Mouse (Mus musculus) adrenal gland, postnatal 14 days (tissue): Measurements from ENCODE around the gene Pkd1l1. TPM values are rescaled to one million over a fixed set of nuclear protein-coding genes. Genes with fewer than 3 reads are reported as not detected.
A peak's percentile ranks its signal among the peaks of the same experiment; 100 is the strongest.

Source experiments
- DNase-seq: peaks from one replicate; pipeline ENCODE4 v3.0.0; 2021; ENCODE audit warnings: mixed read lengths
- total RNA-seq: library from RNA; stranded (reverse); gene quantifications from 2 replicates; pipeline ENCODE4 v1.2.3, GENCODE M21; 2021

Gene Pkd1l1
- total RNA-seq, 1 experiment from 2014 or later: 0.07 TPM

DNA sequence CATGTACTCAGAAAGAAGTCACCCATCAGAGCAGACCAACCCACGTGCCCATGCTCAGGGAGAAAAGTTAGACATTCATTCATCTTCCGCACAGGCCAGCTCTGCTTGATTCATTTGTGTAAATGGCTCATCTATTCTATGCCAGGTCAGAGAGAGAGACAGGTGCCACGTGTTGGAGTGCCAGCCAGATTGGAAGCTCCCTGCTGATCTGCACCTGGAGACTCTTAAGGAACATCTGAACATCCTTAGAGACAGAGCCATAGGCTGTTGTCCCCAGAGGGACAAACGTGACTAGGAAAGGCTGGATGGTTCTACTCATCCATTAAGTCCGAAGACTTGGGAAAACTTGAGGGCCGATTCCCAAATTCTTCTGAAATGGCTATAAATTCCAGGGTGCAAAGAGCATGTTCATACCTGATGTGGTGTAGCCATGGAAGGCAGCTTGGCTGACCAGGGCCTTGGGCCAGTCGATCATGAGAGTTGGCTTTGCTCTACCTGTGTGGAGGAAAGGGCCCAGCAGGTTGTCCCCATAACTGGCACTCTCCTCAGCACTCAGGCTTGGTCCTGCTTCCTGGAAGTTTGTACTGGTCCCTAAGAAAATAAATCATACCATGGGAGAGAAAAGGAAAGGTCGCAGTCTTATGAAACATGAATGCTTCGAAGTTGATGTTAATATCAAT is 36.5 kb downstream of the Pkd1l1 start:
- no peak for DNase-seq

GRCm38 (mm10) chr11:8916081-8916671 is 56.9 kb downstream of the Pkd1l1 start:
- no peak for DNase-seq

GRCm38 (mm10) chr11:8882793-8883192 is 90.3 kb downstream of the Pkd1l1 start:
- DNase-seq: no peak

GRCm38 (mm10) chr11:8881521-8881920 is 91.5 kb downstream of the Pkd1l1 start:
- DNase-seq: no peak

- DNase-seq: no peak
Measured at GRCm38 (mm10) chr11:8870115-8870514, 103.0 kb downstream of the Pkd1l1 start.

- DNase-seq: no peak
Measured at GRCm38 (mm10) chr11:8866021-8866420, 107.0 kb downstream of the Pkd1l1 start.

DNA sequence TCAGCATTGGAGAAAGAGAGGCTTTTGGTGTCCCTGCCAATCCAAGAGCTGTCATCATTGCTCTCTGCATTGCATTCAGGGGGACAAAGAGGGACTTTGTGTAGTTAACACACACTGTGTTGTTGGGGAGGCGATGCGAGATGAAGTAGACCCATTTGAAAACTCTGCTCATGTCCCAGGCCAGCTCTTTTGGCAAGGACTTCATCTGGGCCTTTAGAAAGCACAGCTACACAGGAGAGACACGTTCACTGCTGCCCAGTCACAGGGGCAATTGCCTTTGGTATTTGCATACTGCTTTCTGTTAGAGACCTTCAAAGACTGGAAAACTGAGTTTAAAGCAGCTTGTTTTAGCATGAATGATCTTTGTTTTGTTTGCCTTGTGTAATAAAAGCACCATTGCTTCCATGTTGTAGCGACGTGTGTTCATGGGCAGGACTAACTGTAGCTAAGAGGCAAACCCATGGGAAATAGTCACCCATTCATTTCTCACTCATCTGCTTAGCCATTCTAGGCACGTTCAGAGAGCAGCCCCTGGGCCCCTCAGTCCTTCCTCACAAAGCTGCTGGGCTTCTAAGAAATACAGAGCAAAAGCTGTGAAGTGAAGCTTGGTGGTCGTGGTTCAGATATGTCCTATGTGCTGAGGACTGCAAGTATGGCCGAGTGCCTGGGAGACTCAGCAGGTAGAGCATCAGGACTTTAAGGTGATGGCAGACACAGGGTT is 109.0 kb downstream of the Pkd1l1 start:
- no peak for DNase-seq

DNA sequence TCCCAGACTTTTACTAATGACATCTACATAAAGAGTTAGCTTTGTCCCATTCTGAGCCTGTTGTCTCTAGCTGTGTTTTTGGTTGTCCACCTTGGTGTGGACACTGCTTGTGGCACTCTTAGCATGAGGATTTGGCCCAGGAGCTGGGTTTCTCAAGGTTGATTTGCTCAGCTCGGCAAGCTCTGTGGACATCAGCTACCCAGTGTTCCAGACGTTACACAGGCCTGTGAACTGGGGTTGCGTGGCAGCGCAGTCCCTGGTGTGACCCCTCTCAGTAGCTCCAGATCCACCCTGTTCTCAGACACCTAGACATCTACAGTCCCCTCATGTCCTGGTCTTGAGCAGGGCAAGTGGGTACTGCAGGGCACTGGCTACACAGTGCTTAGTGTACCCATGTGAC is 110.6 kb downstream of the Pkd1l1 start:
- no peak for DNase-seq

DNA sequence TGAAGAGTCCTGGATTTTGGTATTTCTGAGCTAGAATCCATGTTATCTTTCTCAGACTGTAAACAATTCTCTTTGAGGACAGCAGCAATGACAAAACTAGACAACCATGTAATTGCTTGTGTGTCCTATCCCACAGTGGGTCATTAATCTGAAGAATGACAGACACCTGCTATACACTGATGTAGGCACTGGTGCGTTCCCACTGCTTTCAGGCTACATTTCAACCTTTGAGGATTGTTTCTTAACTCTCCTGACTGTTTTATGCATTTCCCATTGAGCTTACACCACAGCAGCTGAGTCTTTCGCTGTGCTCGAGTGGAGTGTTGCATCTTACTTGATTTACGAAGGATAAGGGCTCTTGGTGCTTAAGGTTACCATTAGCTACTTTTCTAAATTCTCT is 111.1 kb downstream of the Pkd1l1 start:
- DNase-seq: no peak

DNA sequence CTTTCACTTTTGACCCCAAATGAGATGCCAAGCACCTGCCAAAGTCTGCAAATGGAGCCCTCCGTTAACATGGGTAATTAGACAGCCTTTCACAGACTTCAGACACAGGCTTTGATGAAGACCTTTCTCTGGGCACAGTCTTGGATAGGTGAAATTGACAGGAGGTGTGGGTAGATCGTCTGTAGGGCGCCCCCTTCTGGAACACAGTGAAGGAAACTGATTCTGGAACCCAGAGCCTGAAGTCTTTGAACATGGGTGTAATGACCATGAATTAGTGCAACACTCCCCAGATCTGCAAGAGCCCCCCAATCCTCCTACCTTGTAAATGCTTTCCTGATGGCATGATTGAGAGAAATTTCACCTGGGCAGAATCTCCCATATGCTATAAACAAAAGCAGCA is 112.2 kb downstream of the Pkd1l1 start:
- peak; percentile 43 for DNase-seq

DNA sequence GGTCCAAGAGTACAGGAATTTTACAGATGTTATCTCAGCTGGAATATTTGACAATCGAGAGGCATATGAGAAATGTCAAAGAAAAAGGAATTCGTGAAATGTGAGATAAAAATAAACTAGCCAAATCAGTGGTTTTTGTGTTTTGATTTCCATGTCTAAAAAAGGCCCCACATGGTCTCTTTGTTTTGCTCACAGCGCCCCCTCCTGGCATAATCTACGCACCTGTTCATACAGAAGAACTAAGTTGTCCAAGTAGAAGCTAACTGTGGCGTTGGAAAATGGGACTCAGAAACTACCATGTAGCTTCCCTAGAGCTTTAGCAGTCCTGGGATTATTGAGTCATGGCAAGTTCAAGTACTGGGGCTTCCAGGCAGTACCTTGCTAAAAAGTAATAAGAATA is 113.2 kb downstream of the Pkd1l1 start:
- DNase-seq: peak; percentile 91

GRCm38 (mm10) chr11:8859041-8859440 is 114.0 kb downstream of the Pkd1l1 start:
- no peak for DNase-seq

- DNase-seq: peak; percentile 23
Measured at GRCm38 (mm10) chr11:8856125-8856524, 116.9 kb downstream of the Pkd1l1 start.

- DNase-seq: no peak
Measured at GRCm38 (mm10) chr11:8848049-8848448, 125.0 kb downstream of the Pkd1l1 start.

GRCm38 (mm10) chr11:8847627-8848026 is 125.4 kb downstream of the Pkd1l1 start:
- DNase-seq: no peak

GRCm38 (mm10) chr11:8836176-8836575 is 136.9 kb downstream of the Pkd1l1 start:
- DNase-seq: no peak

- DNase-seq: no peak
Measured at GRCm38 (mm10) chr11:8834121-8834520, 138.9 kb downstream of the Pkd1l1 start.

DNA sequence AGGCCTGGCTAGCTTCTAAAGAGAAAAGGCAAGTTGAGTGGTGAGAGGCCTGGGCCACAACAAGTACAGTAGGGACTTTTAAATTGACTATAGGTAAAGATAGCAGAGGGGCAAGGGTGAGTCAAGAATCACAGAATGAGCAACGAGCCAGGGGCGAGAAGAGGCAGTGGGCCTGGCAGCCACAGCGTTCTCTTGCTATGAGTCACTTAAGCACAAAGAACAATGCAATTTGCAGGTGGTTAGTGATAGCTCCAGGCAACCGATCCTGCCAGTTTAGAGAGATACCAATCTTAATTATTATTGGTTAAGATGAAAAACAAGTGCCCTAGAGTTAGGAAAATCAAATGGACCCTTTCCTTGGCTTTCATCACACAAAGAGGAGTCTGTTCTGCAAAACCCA is 142.5 kb downstream of the Pkd1l1 start:
- DNase-seq: no peak

DNA sequence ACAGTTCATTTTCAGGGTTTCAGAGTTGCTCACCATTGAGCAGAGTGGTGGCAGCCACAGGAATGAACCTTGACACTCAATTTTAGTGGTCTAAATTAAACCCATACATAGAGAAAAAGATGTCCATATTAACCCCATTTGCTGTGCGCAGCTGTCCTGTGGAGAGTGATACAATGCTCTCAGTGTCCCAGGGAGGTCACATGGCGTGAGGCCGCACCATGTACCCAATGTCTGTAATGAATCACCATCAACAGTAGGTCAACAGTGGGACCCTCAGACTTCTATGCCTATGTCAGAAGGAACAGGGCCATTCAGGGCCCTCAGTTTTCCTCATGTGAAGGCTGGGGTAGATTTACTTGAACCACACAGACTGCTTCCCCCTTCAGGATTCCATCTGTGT is 143.5 kb downstream of the Pkd1l1 start:
- DNase-seq: no peak

DNA sequence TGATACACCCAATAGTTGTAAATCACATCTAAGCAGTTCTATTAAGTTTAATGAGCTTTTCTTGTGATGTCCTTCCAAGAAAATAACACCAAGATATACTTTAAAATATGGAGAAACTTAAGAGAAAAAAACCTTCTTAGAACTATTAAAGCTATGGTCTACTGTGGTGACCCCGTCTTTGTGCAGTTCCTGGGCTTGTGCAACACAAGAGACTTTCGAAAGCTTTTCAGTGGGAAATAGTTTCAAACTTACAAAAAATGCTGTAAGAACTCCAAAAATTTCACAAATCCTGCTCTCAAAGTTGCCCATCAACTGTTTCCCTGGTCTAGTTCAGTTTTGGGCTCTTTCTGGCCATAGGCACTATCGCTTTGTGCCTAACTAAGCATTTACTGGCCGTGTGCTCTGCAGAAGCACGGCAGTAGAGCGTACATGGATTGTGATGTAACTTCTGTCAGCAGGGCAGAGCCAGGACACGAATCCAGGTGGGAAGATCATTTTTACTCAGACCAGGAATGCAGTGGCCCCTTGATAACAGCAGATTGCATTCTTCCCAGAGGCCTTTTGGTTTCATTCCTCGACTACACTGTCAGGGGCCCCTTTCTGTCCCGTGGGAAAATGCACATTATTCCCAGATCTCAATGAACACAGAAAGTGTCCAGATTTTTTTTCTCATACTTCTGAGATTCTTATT is 144.1 kb downstream of the Pkd1l1 start:
- DNase-seq: no peak

DNA sequence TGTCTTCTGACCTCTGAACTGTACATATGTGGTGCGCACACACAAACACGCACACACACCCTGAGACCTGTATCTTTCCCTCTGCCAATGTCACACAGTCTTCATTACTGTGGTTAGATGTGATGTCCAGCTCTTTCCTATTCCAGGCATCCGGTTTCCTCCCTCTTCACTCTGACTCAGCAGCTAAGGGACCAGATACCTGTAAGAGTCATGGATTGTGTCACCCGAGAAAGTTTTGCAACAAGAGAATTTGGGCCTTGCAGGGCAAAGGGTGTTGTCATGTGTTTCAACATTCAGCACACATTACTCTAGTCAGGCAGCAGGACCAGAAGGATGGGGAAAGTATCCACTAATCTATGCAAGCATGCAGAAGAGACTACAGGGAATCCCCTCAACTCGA is 146.5 kb downstream of the Pkd1l1 start:
- no peak for DNase-seq

GRCm38 (mm10) chr11:8826046-8826445 is 147.0 kb downstream of the Pkd1l1 start:
- no peak for DNase-seq

DNA sequence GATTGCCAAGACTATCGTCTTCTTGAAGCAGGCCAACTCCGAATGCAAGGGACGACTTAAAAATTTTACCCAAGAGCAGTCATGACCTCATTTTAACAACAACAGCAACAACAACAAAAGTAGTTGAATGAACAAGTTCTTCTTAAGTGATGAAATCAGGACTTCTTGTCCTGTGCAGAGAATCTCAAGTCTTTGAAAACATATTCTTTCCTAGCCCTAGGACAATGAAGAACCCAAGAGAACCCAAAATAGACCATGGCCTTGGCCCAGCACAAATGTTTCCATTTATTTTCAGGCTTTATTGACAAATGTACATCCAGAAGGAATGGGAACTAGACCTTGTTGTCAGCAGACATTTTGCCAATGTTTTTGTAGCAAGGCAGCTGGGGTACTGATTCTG is 147.7 kb downstream of the Pkd1l1 start:
- no peak for DNase-seq
